Mouse (Mus musculus) cerebellum, adult 9-10 months (tissue): ENCODE data around the gene Eef1akmt1.
A peak's percentile ranks its signal among the peaks of the same experiment; 100 is the strongest.

Experiments used
- DNase-seq: peaks from one replicate; pipeline ENCODE4 v3.0.0; 2022

The Eef1akmt1 gene

GRCm38 (mm10) chr14:57571155-57572133 is at the start of gene Eef1akmt1:
TSS of gene Eef1akmt1 (minus strand) at chr14:57571612.
- DNase-seq: peak; percentile 96

DNA sequence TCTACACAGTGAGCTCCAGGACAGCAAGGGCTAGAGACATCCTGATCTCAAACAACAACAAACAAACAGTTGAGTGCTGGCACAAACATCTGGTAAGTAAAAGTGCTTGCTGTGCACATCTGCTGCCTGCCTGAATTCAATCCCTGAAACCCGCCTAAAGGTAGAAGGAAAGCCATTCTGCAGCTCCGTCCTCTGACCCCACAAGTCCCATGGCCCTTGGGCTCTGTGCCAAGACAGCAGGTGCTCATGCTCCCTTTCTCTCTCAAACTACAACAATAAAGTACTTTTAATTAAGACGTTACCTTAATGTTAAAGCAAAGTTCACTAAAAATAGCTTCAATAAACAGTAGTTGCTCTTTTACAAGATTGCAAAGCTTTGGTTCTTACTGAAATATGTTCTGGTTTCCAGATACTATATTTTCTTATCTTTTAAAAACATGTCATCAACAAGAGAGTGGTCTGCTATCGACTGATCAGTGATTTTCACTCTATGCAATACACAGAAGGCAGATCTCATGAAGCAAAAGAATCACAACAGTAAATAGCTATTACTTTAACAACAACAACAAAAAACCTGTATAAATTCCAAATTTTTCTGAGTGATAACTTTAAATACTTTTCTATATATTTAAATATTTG is 49.3 kb upstream of the Eef1akmt1 start:
- DNase-seq: peak; percentile 50

DNA sequence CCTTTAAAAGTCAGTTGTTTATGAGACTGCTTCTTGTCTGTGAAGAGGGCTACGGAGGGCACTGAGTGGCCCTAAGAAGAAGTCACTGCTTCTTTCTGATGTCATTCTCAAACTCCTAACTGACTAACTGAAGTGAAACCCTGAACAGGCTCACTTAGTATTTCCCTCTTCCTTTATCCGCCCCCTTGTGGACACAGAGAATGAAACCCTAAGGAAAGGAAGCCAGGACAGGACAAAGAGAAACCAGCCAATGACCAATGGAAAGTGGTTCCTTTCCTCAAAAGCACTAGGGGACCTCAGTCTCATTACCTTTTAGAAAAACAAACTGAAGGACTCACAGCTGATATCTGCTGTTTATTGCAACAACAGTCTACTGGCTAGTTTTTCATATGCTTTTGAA is 48.1 kb upstream of the Eef1akmt1 start:
- peak; percentile 63 for DNase-seq

- no peak for DNase-seq
These were observed 46.3 kb upstream of the Eef1akmt1 start for GRCm38 (mm10) chr14:57617675-57618074.

DNA sequence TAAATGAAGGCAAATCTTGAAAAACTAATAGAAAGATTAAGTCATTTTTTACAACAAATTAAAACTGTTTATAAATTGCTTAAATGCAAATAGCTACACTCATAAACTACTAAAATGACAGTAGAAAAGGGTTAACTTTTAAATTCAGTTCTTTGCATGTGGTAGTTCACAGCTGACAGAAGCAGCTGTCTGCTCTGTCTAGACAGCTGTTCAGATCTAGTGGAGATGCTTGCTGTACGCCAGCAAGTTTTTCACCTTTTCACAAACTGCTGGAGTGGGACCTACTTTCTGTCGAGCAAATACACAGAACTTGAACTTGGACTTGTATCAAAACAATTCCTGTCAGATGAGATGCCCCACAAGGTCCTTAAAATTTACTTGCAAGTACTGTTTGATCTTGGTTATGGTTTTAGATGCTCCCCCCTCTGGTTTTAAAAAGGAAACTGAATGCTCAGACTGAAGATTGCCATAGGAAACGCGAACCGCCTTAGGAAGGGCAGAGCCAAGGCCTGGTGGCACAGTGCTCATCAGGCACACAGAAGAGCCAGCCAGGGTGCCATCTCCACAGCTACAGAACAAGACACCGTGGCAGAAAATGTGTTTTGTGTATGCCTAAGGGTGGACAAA is 45.0 kb upstream of the Eef1akmt1 start:
- DNase-seq: no peak

DNA sequence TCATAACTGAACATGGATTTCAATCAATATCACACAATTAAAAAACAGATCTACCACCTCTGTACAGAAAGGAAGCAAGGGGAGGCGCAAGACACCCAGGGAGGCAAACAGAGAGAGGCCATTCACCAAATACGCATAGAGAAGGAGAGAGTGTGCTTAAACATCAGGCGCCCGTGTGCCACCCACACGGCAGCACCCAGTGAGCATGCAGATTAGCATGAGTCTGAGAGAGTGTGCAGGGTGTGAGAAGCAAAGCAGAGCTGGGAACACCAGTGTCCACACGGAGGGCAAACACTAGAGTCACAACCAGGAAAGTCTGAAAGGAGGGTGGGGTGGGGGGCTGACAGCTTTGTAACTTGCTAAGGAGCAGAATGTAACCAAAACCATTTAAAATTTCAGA is 44.4 kb upstream of the Eef1akmt1 start:
- DNase-seq: no peak

- no peak for DNase-seq
These were observed 39.6 kb upstream of the Eef1akmt1 start for GRCm38 (mm10) chr14:57611034-57611433.

GRCm38 (mm10) chr14:57609816-57610329 is 38.5 kb upstream of the Eef1akmt1 start:
- no peak for DNase-seq

- DNase-seq: peak; percentile 97
These were observed 36.1 kb upstream of the Eef1akmt1 start for GRCm38 (mm10) chr14:57607500-57607899.

DNA sequence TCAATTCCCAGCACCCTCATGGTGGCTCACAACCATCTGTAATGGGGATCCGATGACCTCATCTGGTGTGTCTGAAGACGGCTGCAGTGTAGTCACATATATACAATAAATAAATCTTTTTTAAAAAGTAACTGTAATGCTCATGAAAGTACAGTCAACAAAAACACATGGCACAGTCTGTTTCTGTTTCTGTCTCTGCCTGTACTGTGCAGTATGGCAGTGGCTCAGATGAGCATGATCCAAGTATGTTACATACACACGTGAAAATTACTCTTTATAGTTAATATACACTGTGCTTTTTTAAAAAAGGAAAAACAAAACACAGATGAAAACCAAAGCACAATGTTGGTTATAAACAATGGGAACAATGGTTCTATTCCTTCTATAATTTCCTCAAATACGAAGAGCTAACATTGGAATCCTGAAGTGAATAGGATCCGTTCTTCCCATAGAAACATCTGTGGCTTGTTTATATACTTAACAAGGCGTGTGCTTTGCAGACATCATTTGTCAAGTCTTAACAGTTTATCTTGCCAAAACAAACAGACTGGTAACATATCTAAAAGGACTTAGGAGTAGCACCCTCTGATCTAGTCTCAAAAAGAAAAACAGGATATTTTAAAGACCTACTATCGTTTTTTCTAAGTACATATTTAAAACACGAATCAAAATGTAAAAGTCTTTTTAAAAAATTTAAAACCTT is 35.4 kb upstream of the Eef1akmt1 start:
- no peak for DNase-seq

DNA sequence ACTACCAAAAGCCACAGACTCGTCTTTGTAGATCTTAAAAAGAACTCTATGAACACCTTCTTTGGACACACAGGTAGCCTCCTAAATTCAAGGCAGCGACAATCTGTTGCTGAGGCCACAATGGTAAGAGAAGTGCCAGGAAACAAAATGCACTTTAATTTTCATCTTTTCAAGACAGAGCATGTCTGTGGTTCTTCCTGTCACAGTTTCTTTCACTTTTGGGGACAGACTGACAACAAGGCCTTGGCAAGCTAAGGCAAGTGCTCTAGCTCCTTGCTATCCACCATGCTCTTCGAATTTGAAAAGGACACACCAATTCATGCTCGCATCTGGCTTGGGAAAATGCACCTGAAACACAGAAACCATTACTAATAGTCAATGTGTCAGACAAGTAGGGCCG is 21.9 kb upstream of the Eef1akmt1 start:
- DNase-seq: no peak

- DNase-seq: no peak
These were observed 20.4 kb upstream of the Eef1akmt1 start for GRCm38 (mm10) chr14:57591830-57592229.

- no peak for DNase-seq
These were observed 5.1 kb upstream of the Eef1akmt1 start for GRCm38 (mm10) chr14:57576364-57577060.

GRCm38 (mm10) chr14:57574792-57575587 is 3.6 kb upstream of the Eef1akmt1 start:
- no peak for DNase-seq

DNA sequence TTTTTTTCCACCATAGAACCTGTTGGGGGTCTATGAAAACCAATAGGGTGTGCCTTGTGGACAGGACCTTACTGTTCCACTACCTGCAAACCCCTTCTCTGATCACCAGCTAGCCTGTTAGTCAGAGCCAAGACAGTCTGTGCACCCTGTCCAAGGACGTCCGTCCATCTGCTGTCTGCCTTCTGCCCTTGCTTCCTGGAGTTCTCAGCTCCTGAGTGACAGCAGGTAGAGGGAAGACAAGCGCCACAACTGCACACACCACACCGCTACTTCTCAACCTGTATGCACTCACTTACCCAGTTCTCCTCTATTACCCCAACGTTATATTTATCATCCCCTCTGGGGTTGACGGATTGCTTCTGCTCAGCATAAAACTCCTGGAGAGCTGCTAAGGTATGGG is 5.8 kb downstream of the Eef1akmt1 start:
- DNase-seq: peak; percentile 56

DNA sequence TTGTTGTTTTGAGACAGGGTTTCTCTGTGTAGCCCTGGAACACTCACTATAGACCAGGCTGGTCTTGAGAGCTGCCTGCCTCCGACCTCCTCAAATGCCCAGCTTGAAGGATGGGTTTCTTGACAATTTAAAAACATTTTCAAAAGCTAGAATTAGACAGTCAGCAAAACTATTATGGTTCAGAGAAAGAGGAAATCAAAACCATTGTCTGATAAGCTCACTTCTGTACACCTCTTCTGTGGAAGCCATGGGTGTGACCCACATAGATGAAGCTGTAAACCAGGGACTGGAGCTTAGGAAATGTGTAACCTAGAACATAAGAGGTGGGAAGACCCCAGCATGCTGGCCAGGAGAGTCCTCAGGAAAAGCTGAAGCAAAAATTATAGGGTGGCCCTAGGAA is 14.5 kb downstream of the Eef1akmt1 start:
- no peak for DNase-seq

- DNase-seq: no peak
These were observed 15.8 kb downstream of the Eef1akmt1 start for GRCm38 (mm10) chr14:57555471-57556070.

DNA sequence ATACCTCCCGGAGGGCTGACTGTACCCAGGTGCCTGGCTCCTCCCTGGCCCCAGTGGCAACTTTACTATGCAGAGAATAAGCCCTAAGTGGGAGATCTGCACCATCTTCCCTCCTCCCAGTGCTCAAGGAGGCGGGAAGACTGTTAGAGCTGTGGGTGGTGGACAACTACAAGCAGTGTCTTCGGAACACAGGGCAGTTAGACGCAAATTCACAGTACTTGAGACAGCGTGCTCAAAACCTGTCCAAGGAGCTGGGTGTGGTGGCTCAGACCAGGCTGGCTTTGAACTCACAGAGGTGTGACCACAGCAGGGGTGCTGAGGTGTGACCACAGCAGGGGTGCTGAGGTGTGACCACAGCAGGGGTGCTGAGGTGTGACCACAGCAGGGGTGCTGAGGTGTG is 17.0 kb downstream of the Eef1akmt1 start:
- DNase-seq: no peak

GRCm38 (mm10) chr14:57552945-57553344 is 18.5 kb downstream of the Eef1akmt1 start:
- no peak for DNase-seq

DNA sequence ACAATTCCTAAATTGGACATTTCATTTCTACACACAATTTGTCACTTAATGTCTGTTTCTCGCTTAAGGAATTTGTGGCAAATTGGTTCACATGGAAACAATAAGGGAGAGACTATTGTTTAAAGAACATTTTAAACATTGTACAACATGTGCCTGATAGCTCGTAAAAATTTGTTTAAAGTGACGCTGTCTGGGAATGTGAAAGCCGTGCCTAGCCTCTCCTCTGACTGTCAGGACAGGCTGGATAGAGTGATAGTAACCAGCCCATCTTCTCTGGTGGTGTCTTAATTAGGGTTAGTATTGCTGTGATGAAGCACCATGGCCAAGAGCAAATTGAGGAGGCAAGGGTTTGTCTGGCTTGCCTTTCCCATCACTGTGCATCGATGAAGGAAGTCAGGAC is 24.4 kb downstream of the Eef1akmt1 start:
- no peak for DNase-seq

DNA sequence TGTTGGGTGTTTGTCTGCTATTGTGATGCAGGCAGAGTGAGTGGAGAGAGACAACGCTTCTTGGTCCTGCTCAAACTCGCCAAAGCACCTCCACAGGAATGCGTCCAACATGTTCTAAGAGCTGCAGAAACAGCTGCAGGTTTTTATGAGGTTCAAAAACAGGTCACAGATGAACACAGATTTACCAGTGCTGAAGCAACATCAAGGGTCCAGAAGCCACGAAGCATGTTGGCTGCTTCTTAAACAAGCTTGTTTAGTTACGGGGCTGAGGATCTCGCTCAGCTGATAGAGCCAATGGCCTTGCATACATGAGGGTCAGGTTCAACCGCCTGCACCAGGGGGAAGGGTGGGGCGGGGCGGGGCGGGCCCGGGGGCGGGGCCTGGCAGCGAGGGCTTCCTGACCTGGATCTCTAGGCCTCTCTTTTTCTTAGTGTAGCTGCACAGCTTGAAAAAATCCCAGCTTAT is 24.8 kb downstream of the Eef1akmt1 start:
- DNase-seq: no peak
